Mouse (Mus musculus) spleen, postnatal 14 days (tissue): ENCODE measurements around the gene Arl8a.

Source experiments
- DNase-seq, 2 experiments: peaks; one replicate each; pipeline ENCODE4 v3.0.0; 2021 to 2022; ENCODE audit warnings: low spot score in 2 of 2

The Arl8a gene

DNA sequence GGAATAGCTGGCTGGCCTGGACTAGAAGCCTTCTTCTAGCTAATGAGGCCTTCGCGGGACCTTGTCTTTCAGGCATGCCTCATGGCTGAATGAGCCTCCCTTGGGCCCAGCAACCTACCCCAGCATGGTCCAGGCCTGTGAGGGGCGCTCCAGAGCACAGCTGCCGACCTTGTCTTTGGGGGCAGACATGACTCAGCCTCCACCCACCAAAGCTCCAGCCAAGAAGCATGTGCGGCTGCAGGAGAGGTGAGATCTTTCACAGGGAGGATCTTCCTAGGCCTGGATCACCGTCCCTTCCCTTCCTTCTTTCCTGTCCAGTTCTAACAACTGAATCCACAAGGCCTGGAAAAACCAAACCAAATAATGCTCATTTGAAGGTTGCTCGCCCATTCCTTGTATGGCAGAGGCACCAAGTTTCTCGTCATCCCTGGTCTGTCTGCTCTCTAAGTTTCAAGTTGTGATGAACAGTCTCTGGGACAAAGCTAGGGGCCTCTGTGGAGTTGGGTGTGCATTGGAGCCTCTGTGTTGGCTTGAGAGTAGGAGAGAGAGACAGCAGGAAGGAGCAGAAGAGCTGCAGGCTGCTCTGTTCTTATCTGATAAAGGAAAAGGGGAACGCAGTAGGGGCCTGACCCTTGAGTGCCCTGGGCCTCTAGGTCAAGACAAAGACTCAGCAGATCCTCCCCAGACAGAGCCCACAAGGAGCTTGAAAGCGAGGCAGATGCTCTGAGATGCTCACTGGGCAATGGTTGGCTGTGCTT is 12.8 kb upstream of the Arl8a start:
- DNase-seq, result peak in 1 of 2 experiments; percentile 15

DNA sequence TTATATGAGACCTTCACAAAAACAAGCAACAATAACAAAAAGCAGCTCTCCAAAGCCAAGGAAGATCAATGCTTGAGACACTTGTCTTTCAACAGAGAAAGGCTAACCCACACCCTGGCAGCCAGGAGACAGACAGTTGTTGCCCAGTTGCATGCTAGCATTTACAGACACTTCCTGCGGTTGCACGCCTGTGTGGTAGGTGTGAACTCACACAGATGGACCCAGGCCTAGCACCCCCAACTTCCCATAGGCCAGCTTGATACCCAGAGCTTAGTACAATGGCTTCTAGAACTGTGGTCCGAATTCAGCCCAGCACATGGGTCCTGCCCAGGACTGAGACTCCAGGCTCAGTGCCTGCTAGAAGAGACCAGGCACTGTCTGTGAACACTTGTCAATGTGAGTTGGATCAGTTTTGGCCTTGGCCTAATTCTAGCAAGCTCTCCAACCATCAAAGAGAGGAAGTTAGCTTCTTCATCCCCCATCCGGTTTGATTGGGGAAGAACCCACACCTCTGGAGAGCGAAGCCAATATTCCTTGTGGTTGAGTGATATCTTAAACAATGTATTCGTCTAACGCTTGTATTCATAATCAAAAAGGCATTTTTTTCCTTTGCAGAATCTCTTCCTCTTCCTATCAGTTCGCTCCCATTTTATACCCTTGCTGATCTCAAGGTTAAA is 11.4 kb upstream of the Arl8a start:
- DNase-seq, result no peak

DNA sequence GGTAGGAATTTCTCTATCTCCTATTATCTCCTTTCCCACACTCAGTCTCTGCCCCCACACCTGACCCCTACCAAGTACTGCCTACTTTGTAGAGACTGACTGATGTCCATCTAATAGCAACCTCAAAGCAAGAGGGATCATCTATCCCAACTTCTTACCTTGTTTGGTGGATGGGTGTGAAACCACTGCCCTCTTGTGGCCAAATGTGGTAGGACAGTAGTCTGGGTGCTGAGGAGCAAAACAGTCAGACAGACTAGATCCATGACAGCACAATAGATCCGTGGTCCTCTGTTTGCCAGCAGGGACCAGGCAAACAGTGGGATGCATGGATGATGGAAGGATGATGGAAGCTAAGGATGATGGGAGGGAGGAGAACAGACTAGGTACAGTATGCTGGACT is 10.1 kb upstream of the Arl8a start:
- peak; percentile 42 to 61 for DNase-seq

DNA sequence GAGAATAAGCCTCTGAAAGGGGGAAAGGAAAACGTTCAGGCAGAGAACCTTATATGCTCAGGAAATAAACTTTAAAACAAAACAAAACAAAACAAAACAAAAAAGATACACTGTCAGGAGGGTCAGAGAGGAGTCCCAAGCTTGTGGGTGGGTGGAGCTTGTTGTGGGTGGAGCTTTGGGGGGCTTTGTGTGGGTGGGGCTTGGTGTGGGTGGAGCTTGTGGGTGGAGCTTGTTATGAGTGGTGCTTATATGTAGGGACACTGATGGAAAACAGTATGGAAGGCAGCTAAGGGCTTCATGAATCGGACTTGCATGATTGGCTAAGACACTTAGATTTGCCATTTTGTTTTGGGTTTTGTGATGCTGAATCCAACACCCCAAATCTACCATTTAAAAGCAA is 6.7 kb upstream of the Arl8a start:
- DNase-seq, result peak in 1 of 2 experiments; percentile 7

DNA sequence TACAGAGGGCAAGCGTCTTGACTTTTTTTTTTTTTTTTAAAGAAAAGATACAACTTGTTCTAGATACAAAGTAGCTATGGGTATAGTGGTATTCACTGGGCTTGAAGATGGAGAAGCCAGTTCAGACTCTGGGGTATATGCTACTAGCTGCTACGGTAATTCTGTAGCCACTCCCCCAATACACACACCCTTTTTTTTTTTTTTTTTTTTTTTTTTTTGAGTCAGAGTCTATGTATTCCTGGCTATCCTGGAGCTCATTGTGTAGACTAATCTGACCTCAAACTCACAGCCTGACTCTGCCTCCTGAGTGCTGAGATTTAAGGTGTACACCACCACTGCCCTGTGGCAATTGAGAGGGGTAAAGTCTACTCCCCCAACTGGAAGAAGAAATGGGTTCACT is 4.2 kb upstream of the Arl8a start:
- DNase-seq, result no peak

DNA sequence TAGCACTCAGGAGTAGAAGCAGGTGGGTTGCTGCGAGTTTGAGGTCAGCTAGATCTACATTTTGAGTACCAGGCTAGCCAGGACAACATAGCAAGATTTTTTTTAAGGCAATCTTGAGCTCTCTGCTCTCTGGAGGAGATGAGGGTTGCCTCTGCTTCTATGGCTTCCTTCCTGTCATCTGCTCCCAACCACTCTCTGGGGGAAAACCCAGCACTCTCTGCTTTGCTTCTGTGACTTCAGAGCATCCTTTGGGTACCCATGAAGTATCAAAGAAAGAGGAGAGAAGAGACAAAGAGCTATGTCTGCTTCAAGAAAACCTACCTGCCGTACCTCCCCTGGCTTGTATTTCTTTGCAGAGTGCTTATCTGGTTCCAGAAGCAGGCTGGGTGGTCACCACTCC is 2.7 kb upstream of the Arl8a start:
- DNase-seq, result no peak

DNA sequence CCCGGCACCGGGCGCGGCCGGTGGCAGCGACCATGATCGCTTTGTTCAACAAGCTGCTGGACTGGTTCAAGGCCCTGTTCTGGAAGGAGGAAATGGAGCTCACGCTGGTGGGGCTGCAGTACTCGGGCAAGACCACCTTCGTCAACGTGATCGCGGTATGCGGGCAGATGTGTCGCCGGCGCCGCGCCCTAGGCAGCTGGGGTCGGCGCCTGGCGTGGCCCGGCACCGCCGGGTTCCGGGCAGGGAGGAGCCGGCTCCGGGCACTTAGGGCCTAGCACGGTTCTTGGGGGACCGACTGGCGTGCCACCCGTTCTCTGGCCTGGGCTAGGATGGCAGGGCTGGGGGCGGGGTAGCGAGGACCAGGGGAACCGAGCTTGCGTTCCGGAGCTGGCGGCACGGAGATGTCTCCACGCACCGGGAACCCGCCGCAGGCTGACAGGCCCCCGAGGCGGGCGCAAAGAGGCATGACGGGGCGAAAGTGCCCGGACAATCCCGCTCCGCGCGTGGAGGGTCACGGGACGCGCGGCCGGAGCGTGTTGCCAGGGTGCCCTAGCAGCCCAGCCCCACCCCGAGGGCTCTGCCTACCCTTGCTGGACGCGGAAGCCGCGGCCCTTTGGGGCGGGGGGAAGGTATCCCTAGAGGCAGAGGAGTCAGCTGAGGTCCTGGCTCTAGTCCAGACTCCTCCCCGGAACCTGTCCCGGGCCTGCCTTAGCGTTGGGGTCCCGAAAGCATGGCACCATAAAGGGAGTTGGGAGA is 500 bp downstream of the Arl8a start:
- DNase-seq, result peak; percentile 58 to 65

DNA sequence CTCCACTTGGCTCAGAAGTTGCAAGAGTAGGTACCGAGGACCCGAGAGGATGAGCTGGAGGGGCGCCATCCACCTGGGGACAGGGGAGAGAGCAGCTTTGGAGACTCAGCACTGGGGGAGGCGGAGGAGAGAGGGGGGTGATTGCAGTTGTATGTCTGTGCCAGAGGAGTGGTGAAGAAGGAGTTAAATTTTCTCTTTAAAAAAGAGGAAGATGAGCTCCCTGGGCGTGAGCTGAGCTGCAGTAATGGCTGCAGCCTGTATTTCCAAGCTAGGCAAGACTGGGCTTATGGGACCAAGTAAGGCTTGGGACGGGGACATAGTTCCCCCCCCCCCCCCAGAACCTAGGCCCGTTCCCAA is 1.1 kb downstream of the Arl8a start:
- DNase-seq, result no peak

DNA sequence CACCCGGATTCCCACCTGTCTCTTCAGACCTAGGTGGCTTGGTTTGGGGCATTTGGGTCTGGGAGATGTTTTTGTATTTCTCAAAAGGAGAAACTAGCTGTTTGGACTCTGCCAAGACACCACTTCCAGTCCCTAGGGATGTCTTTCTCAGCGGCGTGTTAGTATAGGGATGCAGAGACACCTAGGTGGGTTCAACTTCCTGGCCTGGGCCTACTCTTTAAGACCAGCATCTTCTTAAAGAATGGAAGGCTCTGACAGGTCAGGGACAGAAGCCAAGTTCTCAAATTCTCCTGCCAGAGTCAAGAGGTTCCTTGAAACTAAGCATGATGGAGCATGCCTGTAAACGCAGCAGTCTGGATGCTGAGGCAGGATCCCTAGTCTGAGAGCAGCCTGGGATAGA is 1.9 kb downstream of the Arl8a start:
- no peak for DNase-seq

DNA sequence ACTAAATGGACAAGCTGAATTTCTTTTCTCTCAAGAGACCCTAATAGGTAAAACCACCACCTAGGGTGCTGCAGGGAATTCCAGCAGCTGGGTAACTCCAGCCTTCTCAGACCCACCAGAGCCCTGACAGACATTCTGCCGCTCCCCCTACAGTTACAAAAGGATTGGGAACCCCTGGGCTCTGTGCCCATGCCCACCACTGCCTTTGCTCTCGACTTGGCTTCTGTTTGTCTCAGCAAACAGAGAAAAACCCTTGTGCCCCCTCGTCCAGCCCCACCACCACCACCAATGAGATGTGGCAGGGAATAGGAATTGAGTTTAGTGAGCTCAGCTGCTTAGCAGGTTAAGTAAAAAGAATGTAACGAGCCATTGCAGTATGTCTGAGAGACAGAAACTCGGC is 2.4 kb downstream of the Arl8a start:
- no peak for DNase-seq

DNA sequence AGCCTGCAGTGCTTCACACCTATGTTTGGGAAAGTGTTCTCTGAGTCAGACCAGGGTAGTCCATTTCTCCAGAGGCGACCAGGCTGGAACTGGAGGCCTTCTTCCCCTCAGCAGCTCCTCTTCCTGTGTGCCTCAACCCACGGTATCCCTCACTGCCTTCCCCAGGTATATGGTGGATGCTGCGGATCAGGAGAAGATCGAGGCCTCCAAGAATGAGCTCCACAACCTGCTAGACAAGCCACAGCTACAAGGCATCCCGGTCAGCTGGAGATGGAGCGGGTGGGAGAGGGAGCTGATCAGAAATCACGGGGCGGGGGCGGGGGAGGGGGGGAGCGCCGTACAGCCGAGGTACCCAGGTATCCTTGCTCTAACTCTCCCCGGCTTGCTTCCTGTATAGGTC is 7.4 kb downstream of the Arl8a start:
- DNase-seq, result no peak

DNA sequence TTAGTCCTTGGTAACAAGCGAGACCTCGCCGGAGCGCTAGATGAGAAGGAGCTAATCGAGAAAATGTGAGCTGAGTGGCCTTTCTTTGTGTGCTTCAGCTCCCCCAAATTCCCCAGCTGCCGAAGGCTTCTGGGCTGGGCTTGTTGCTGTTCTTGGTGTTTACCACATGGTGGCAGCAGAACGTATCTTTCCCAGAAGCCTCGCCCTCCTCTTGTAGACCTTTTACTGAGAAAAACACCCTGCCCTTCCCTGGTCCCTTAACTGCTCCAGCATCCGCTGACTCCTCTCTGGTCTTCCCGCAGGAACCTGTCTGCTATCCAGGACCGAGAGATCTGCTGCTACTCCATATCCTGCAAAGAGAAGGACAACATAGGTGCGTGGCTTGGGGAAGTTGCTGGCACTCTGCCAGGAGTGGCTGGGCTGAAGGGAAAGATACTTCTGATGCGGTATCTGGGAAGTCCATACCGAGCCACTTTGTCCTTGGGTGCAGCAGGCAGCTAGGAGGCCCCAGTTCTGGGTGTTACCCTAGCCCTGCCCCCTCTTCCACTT is 7.9 kb downstream of the Arl8a start:
- peak in 1 of 2 experiments; percentile 56 for DNase-seq

DNA sequence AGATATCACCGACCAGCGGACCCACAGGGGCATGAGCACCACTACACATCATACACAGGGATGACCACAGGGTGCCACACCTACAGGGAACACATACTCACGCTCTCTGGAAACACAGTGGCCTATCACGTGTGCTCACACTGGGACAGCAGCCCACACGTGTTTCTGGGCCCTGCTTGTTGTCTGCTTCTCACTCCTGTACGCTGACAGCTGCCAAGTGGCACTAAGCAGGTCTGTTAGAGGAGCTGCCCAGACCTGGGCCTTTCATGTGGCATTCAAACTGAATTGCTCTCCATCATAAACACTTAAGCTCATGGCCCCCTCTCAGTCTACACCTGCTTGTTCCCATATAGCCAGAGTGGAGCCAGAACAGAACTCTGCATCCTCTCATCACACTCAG is 9.7 kb downstream of the Arl8a start:
- DNase-seq, result no peak

DNA sequence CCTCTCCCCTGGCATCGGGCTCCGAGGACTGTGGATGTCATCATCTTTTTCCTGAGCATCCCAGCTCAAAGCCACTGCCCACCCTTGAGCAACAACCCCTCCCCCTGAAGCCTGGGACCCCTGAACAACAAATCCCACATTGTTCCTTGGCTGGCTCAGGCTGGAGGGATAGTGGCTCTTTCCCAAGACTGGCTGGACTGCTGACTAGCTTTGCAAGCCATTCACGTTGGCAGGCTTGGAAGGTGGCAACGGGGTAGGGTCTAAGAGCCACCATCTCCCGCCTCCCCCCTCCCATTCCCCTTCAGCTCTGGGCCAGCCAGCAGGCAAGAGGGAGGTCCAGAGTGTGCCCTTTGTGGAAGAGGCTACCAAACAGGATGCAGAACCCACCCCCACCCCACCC is 12.0 kb downstream of the Arl8a start:
- no peak for DNase-seq

DNA sequence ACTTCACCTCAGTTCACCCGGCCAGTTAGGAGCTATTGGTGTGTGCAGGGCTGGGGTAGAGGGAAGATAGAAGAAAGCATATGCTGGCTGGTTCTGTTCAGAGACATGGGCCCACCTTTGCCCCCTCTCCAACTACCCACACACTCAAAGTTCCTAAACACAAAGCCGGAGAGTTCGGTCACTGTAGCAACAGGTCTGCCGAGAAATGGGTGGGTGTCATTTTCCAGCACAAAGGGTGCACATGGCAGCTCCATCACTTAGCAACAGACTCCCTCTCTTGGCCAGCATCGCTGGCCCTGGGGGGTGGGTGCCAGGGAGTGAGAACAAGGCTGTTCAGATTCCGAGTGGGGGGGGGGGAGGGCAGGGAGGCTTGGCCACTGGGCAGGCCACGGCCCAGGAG is 12.4 kb downstream of the Arl8a start:
- no peak for DNase-seq

DNA sequence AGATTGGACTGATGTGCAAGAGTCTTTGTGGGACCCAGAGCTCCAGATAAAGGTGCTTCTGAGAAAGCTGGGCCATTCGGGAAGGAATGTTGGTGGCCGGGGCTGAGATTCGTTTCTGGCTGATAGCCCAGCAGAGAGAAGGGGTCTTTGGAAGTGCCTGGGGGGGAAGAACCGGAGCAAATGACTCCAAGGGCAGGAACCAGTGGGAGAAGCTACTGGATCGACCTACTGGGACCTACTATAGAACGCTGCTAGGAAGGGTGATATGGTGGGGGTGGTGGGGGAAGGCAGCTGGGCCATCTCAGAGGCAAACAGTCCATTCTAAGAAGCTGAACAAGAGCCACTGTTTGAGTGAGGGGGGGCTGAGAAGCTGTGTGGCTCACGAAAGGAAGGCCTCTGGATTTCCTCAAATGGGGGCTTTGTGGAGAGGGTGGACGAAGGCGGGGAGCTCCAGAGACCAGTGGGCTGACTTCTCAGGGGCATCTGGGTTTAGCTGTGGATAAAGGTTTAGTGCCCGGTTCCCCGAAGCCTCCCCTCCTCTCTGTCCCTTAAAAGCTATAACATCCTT is 13.0 kb downstream of the Arl8a start:
- no peak for DNase-seq

DNA sequence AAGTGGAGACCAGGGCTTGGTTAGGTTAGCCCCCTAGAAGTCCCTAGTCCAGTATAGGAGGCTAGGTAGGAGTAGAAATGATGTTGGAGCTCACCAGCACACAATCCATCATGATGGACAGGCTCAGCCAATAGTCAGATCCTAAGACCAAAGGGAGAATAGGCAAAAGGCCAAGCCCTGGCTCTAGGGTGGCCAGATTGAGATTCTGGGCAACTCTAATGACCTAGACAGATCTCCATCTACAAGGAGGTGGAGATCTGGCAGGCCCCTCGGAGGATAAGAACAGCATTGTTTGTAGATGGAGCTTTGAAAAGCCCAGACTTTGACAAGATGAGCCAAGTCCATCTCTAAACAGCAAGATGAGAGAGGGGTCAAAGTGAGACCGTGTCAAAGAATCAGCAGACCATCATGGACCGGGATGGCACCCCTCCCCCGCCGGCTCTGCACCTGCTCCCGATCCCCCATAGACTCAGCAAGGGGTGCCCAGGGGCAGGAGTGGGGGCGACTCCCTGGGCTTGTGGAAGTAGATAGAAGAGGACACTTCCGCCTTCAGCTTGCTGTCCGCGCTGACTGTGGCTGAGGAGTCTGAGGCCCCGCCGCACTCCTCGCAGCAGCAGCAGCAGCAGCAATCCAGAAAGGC is 13.9 kb downstream of the Arl8a start:
- DNase-seq, result no peak

DNA sequence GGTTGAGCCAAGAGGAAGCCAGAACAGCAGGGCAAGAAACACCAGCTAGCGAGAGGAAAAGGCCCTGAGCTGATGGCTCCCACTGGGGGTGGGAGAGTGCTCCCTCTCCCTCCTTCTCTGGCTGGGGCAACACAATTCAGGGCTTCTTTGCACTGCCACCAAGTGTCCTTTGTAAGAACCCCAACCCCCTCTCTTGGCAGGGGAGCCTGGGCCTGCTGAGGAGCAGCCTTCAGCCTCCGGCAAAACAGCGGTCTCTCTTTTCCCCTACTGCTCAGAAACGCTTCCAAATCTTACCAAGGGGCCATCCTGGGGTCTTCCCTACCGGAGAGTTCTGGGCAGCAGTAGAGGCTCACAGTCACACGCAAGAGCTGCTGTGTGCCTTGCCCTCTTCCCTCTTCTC is 16.1 kb downstream of the Arl8a start:
- DNase-seq, result no peak

DNA sequence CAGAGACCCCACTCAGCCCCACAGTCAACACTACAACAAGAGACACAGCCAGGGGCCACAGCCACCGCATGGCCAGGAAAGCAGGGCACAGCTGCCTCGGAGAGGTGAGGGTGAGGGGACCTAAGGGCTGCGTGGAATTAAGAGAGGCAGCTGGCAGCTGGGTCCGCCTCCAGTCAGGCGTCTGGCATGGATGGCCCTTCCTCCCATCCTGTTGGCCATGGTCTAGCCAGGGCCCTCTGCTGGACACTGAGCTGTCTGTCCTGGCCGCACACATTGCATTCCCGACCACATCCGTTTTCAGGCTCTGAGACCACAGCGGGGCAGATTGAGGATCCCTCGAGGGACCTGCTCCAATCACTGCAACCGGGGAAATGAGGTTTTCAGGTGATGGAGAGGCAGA is 20.8 kb downstream of the Arl8a start, which contains the start of gene Gpr37l1:
TSS of gene Gpr37l1 (minus strand) at position 247 of the 400 bp plus-strand sequence.
- no peak for DNase-seq

DNA sequence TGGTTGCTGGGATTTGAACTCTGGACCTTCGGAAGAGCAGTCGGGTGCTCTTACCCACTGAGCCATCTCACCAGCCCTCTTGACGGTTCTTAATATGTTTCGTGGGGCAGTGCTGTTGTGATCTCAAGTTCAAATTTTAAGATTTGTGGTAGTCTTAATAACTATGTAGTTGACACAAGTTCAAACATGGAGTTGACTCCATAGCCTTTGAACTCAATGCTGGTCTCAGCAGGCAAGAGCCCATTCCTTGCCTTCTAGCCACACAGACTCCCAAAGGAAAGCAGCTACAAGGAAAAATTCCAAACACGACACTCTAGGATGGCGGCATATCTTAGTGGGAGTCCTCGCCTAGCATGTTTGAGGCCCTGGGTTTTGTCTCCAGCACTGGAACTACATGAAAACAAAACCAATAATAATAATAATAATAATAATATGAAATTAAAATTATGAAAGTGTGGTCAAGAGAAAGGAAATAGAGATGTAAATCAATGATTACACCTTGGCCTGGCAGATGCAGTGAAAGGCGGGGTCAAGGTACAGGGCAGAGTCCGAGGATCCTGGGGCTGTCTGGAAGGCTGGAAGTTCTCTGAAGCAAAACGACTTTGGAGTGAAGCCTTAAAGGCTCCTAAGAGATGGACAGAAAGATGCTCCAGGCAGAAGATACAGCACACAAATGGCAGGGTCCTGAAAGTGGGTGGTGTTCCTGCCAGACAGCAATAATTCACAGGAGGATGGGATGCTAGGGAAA is 22.0 kb downstream of the Arl8a start:
- DNase-seq, result no peak
